Mouse (Mus musculus) heart, embryonic 10.5 days (tissue): ENCODE data around the gene Ttc23. TPM values are rescaled to one million over a fixed set of nuclear protein-coding genes. Genes with fewer than 3 reads are reported as not detected.
A peak's percentile ranks its signal among the peaks of the same experiment; 100 is the strongest.

Source experiments
- DNase-seq: peaks from one replicate; pipeline ENCODE4 v3.0.0-alpha.2; 2017; ENCODE audit warnings: low spot score
- H3K27ac ChIP-seq: fragments of 300-500 bp; sonication (generic); 2 replicates; pipeline ENCODE4 v1.5.1; 2016; ENCODE audit warnings: mild to moderate bottlenecking
- H3K27me3 ChIP-seq: fragments of 300-500 bp; sonication (generic); 2 replicates; pipeline ENCODE4 v1.6.1; 2016; ENCODE audit warnings: mild to moderate bottlenecking; ENCODE audit not compliant: poor library complexity, insufficient read depth, severe bottlenecking
- H3K36me3 ChIP-seq: fragments of 300-500 bp; sonication (generic); 2 replicates; pipeline ENCODE4 v1.6.1; 2016; ENCODE audit warnings: mild to moderate bottlenecking, moderate library complexity
- H3K4me1 ChIP-seq: fragments of 300-500 bp; sonication (generic); 2 replicates; pipeline ENCODE4 v1.6.1; 2016; ENCODE audit warnings: mild to moderate bottlenecking
- H3K4me3 ChIP-seq: fragments of 300-500 bp; sonication (generic); 2 replicates; pipeline ENCODE4 v1.5.1; 2016; ENCODE audit warnings: mild to moderate bottlenecking, moderate library complexity
- H3K9me3 ChIP-seq: fragments of 300-500 bp; sonication (generic); 2 replicates; pipeline ENCODE4 v1.6.1; 2016; ENCODE audit warnings: mild to moderate bottlenecking, moderate library complexity
- WGBS: fragments of 180-500 bp; shearing (Covaris S2); methylation state at CpG from one replicate; pipeline ENCODE4 v1.1.7; 2016; 5-methylcytosine and 5-hydroxymethylcytosine counted together
- polyA plus RNA-seq: library from polyadenylated mRNA; unstranded; fragments of >200 nt; fragmentation: Nextera tagmentation; extraction: Ambion mirVana; gene quantifications from 2 replicates; pipeline ENCODE4 v1.2.1, GENCODE M21; 2016

Ttc23 gene
- polyA plus RNA-seq, 1 experiment from 2014 or later, result 27.1 TPM

DNA sequence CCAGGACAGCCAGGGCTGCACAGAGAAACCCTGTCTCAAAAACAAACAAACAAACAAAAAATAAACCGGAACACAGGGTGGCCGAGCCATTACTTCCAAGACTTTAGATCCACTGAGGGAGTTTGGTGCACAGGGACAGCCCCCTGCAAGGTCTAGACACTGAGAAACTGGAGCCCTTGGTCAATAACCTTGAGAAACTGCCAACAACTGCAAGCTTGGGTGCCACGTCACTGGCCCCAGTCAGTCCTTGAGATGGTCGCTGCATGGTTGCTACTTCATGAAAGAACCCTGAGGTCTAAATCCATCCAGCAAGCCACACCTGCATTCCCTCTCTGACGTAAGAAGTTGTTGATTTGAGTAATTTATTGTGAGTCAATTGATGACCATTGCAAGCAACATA lies 122.3 kb downstream of the Ttc23 start:
- DNase-seq, result no peak
- Histone ChIP-seq H3K27me3 (peaks cover 25% of the 10 kb centered on the region), H3K36me3 (no peaks in the 10 kb centered on the region), H3K4me1 (no peaks in the 10 kb centered on the region), H3K9me3 (no peaks in the 10 kb centered on the region), H3K4me3 (no peak overlapping the region), H3K27ac (no peak overlapping the region)
- 90% methylated on average over 5 of the region's 5 CpGs for WGBS

GRCm38 (mm10) chr7:67772231-67772630 lies 125.0 kb downstream of the Ttc23 start:
- Histone ChIP-seq H3K27ac (no peak overlapping the region), H3K36me3 (no peaks in the 10 kb centered on the region), H3K9me3 (no peaks in the 10 kb centered on the region), H3K4me1 (peaks cover 6% of the 10 kb centered on the region; the same call in 1 of the 2 replicates), H3K4me3 (no peak overlapping the region), H3K27me3 (peaks cover 14% of the 10 kb centered on the region)
- DNase-seq, result no peak
- 85% methylated on average over 9 of the region's 9 CpGs for WGBS

- no peak for DNase-seq
- peaks cover 11% of the 10 kb centered on the region; the same call in 1 of the 2 replicates for H3K4me1 ChIP-seq
- H3K27ac ChIP-seq, result no peak overlapping the region
- H3K27me3 ChIP-seq, result peaks cover 6% of the 10 kb centered on the region; the same call in 1 of the 2 replicates
- no peak overlapping the region for H3K4me3 ChIP-seq
- no peaks in the 10 kb centered on the region for H3K36me3 ChIP-seq
- H3K9me3 ChIP-seq, result no peaks in the 10 kb centered on the region
- WGBS, result 44% methylated on average over 3 of the region's 3 CpGs
Measured at GRCm38 (mm10) chr7:67775623-67776022, 128.4 kb downstream of the Ttc23 start.

DNA sequence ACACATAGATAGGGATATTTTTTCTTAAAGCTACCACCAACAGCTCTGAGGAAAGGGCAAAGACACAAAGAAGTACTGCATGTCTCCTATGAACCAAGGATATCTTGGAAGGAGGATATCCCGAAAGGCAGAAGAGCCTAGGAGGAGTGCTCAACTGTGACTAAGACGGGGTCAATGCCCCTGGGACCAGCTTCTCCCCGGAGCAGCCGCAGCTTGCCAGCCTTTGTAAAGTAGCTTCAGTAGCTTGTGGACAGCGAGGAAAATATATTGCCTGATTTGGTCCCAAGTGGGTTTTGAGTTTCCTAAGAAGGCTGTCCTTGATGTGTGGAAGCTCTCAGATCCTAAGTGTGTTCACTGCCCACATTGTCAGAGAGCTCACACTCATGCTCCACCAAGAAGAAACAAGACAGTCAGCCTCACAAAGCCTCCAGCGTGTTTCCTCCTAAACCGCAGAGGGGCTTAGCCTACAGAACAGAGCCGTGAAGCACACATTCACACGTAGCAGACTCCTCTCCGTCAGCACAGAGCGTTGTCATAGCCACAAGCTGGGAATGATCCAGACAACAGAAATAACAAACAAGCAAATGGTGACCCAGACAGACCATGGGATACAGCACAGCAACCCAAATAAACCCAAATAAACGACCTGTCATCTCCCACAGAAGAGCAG lies 129.6 kb downstream of the Ttc23 start:
- no peak for DNase-seq
- WGBS, result 53% methylated on average over 12 of the region's 12 CpGs
- no peak overlapping the region for H3K27ac ChIP-seq
- H3K36me3 ChIP-seq, result no peaks in the 10 kb centered on the region
- H3K4me3 ChIP-seq, result no peak overlapping the region
- H3K9me3 ChIP-seq, result no peaks in the 10 kb centered on the region
- peaks cover 6% of the 10 kb centered on the region; the same call in 1 of the 2 replicates for H3K27me3 ChIP-seq
- H3K4me1 ChIP-seq, result peaks cover 18% of the 10 kb centered on the region; the same call in 1 of the 2 replicates

DNA sequence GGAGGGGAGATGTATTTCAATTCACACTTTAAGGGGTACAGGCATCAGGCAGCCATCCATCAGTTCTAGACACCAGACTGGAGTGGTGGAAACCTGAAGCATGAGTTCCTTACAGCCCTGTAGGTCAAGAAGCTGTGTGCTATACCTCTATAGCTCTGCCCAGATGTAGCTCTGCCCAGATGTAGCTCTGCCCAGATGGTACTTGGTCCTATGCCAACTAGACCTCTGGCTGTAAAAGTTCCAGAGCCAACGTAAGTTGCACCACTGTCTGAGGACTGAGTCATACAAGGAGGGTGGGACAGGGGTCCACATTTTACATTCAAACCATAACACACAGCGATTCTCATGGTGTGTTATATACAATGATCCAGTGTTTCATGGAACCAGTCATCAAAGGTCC lies 140.7 kb downstream of the Ttc23 start:
- H3K4me3 ChIP-seq, result no peak overlapping the region
- H3K4me1 ChIP-seq, result peaks cover 12% of the 10 kb centered on the region; the same call in 1 of the 2 replicates
- DNase-seq, result no peak
- no peaks in the 10 kb centered on the region for H3K27me3 ChIP-seq
- no peaks in the 10 kb centered on the region for H3K9me3 ChIP-seq
- H3K27ac ChIP-seq, result no peak overlapping the region
- 67% methylated on average over 2 of the region's 2 CpGs for WGBS
- H3K36me3 ChIP-seq, result no peaks in the 10 kb centered on the region

- Histone ChIP-seq H3K4me1 (peaks cover 12% of the 10 kb centered on the region; the same call in 1 of the 2 replicates), H3K27ac (peak overlapping the region; percentile 29; the same call in 1 of the 2 replicates)
- 16% methylated on average over 10 of the region's 10 CpGs for WGBS
Measured at GRCm38 (mm10) chr7:67788713-67789112, 141.5 kb downstream of the Ttc23 start.

GRCm38 (mm10) chr7:67791256-67791655 lies 144.0 kb downstream of the Ttc23 start:
- DNase-seq, result no peak
- peaks cover 12% of the 10 kb centered on the region for H3K4me1 ChIP-seq

More at GRCm38 (mm10) chr7:67788713-67789112, 141.5 kb downstream of the Ttc23 start:
- H3K27me3 ChIP-seq, result no peaks in the 10 kb centered on the region
- H3K4me3 ChIP-seq, result no peak overlapping the region
- H3K9me3 ChIP-seq, result no peaks in the 10 kb centered on the region
- no peaks in the 10 kb centered on the region for H3K36me3 ChIP-seq
- no peak for DNase-seq

DNA sequence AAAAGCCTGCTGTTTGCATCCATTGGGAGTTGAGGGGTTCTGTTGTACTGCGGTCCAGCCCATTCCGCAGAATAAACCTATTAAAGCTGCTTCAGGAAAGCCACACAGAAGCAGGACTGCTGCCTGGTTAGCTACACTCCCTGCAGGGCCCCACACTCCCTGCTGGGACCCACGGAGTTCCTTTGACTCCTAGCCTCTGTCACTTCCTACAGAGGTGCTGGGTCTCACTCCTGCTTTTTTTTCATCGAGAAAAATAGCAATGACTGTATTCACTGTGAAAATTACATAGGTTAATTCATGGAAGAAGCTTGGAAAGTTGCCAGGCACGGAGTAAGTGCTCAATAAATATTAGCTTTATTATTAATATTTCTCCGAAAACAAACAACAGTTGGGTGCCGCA lies 146.2 kb downstream of the Ttc23 start:
- DNase-seq, result no peak
- WGBS, result 71% methylated on average over 7 of the region's 7 CpGs
- H3K4me1 ChIP-seq, result peaks cover 25% of the 10 kb centered on the region

More at GRCm38 (mm10) chr7:67791256-67791655, 144.0 kb downstream of the Ttc23 start:
- Histone ChIP-seq H3K4me3 (no peak overlapping the region), H3K27ac (no peak overlapping the region), H3K36me3 (no peaks in the 10 kb centered on the region), H3K27me3 (no peaks in the 10 kb centered on the region), H3K9me3 (no peaks in the 10 kb centered on the region)
- 45% methylated on average over 7 of the region's 7 CpGs for WGBS

GRCm38 (mm10) chr7:67797065-67797464 lies 149.9 kb downstream of the Ttc23 start:
- Histone ChIP-seq H3K27ac (peak overlapping the region; percentile 75), H3K9me3 (no peaks in the 10 kb centered on the region), H3K36me3 (no peaks in the 10 kb centered on the region), H3K27me3 (no peaks in the 10 kb centered on the region), H3K4me3 (peak overlapping the region; percentile 35; the same call in 1 of the 2 replicates), H3K4me1 (peaks cover 21% of the 10 kb centered on the region)
- DNase-seq, result peak; percentile 76
- 17% methylated on average over 8 of the region's 8 CpGs for WGBS

More for the DNA sequence above, 146.2 kb downstream of the Ttc23 start:
- no peaks in the 10 kb centered on the region for H3K36me3 ChIP-seq
- no peaks in the 10 kb centered on the region for H3K27me3 ChIP-seq
- no peak overlapping the region for H3K4me3 ChIP-seq
- H3K9me3 ChIP-seq, result no peaks in the 10 kb centered on the region
- no peak overlapping the region for H3K27ac ChIP-seq

GRCm38 (mm10) chr7:67798476-67798875 lies 151.3 kb downstream of the Ttc23 start:
- no peak for DNase-seq
- Histone ChIP-seq H3K9me3 (no peaks in the 10 kb centered on the region), H3K36me3 (no peaks in the 10 kb centered on the region), H3K4me3 (no peak overlapping the region), H3K27ac (no peak overlapping the region), H3K4me1 (peaks cover 29% of the 10 kb centered on the region), H3K27me3 (no peaks in the 10 kb centered on the region)
- 86% methylated on average over 4 of the region's 4 CpGs for WGBS

GRCm38 (mm10) chr7:67800547-67800946 lies 153.3 kb downstream of the Ttc23 start:
- Histone ChIP-seq H3K4me1 (peaks cover 41% of the 10 kb centered on the region), H3K9me3 (no peaks in the 10 kb centered on the region), H3K36me3 (no peaks in the 10 kb centered on the region), H3K27me3 (no peaks in the 10 kb centered on the region), H3K27ac (no peak overlapping the region), H3K4me3 (no peak overlapping the region)
- WGBS, result 83% methylated on average over 6 of the region's 6 CpGs
- peak; percentile 74 for DNase-seq

- H3K4me1 ChIP-seq, result peaks cover 45% of the 10 kb centered on the region
- no peak for DNase-seq
- WGBS, result 46% methylated on average over 4 of the region's 4 CpGs
- no peak overlapping the region for H3K4me3 ChIP-seq
- no peak overlapping the region for H3K27ac ChIP-seq
- H3K36me3 ChIP-seq, result no peaks in the 10 kb centered on the region
- no peaks in the 10 kb centered on the region for H3K9me3 ChIP-seq
- no peaks in the 10 kb centered on the region for H3K27me3 ChIP-seq
Measured at GRCm38 (mm10) chr7:67801022-67801421, 153.8 kb downstream of the Ttc23 start.

DNA sequence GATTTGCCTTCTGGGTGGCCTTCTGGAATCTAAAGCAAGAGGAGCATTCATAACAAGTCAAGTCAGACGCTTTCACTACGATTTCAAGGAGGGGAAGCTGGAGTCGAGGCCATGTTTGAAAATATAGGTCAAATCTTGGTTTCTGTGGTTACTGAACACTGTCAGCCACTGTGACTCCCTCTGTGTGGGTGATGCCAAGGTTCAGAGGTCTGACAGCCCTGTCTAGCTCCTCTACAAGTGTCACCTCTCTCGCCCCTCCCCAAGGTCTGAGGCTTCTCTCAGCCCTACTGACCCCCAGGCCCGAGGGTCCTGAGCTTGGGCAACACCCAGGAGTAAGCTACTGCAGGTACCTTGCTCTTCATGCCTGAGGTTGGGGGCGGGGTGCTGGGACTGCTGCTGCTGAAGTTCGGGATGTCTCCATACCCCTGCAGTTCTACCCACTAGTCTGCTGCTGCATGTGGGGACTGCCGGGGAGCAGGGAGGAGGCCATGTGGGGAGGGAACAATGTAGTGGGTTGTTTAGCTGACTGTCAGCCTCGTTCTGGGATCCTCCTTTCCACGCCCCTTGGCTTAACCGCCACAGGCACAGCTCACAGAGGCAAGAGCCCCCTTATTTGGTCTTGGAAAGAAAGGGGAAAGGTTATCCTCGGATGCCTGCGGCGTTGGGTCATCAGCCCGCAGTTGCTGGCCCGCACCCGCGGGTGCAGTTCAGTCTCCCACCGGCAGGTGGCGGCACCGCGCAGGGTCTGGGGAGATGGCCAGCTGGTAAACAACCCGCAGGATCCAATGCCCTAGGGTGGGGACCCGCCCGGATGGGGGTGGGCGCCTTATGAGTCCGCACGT lies 156.0 kb downstream of the Ttc23 start:
- Histone ChIP-seq H3K4me1 (peaks cover 33% of the 10 kb centered on the region), H3K36me3 (no peaks in the 10 kb centered on the region), H3K27me3 (no peaks in the 10 kb centered on the region), H3K9me3 (no peaks in the 10 kb centered on the region), H3K27ac (peak overlapping the region; percentile 86), H3K4me3 (peak overlapping the region; percentile 54)
- 14% methylated on average over 28 of the region's 28 CpGs for WGBS
- DNase-seq, result peak; percentile 95
